Mouse (Mus musculus) intestine, embryonic 16.5 days (tissue): Measurements from ENCODE around the gene Lrp10. TPM values are rescaled to one million over a fixed set of nuclear protein-coding genes. Genes with fewer than 3 reads are reported as not detected.

Experiments
- ATAC-seq: fragments of 200-750 bp; cut with Nextera tagmentation; 2 replicates; pipeline ENCODE4 v1.8.0; 2017; ENCODE audit warnings: moderate TSS enrichment, moderate library complexity
- H3K27ac ChIP-seq: fragments of 300-500 bp; sonication (generic); 2 replicates; pipeline ENCODE4 v1.5.1; 2014; ENCODE audit warnings: mild to moderate bottlenecking, low read length
- H3K27me3 ChIP-seq: fragments of 300-500 bp; sonication (generic); replicated peaks from 2 replicates; pipeline ENCODE4 v1.6.1; 2014; ENCODE audit warnings: low read length, control low read depth, mixed read lengths; ENCODE audit not compliant: control insufficient read depth, insufficient read depth
- H3K36me3 ChIP-seq: fragments of 300-500 bp; sonication (generic); 2 replicates; pipeline ENCODE4 v1.6.1; 2014; ENCODE audit warnings: low read length, control low read depth; ENCODE audit not compliant: control insufficient read depth, insufficient read depth
- H3K4me1 ChIP-seq: fragments of 300-500 bp; sonication (generic); 2 replicates; pipeline ENCODE4 v1.6.1; 2014; ENCODE audit warnings: low read length, control low read depth, mixed read lengths; ENCODE audit not compliant: control insufficient read depth, insufficient read depth
- H3K4me2 ChIP-seq: fragments of 300-500 bp; sonication (generic); 2 replicates; pipeline ENCODE4 v1.6.1; 2014; ENCODE audit warnings: low read depth, low read length, control low read depth
- H3K4me3 ChIP-seq: fragments of 300-500 bp; sonication (generic); 2 replicates; pipeline ENCODE4 v1.5.1; 2014; ENCODE audit warnings: mild to moderate bottlenecking, low read length
- H3K9ac ChIP-seq: fragments of 300-500 bp; sonication (generic); 2 replicates; pipeline ENCODE4 v1.6.1; 2014; ENCODE audit warnings: low read depth, low read length
- H3K9me3 ChIP-seq: fragments of 300-500 bp; sonication (generic); 2 replicates; pipeline ENCODE4 v1.6.1; 2016; ENCODE audit warnings: low read length, control low read depth; ENCODE audit not compliant: control insufficient read depth
- WGBS: fragments of 180-500 bp; shearing (Covaris S2); extraction: QIAGEN DNeasy Blood & Tissue Kit; methylation state at CpG from one replicate; pipeline ENCODE4 v1.1.7; 2014; 5-methylcytosine and 5-hydroxymethylcytosine counted together
- polyA plus RNA-seq: library from polyadenylated mRNA; unstranded; fragments of >200 nt; fragmentation: Nextera tagmentation; extraction: Ambion mirVana; gene quantifications from 2 replicates; pipeline ENCODE4 v1.2.1, GENCODE M21; 2015

Gene Lrp10
- polyA plus RNA-seq, 1 experiment from 2014 or later: 53.4 TPM

DNA sequence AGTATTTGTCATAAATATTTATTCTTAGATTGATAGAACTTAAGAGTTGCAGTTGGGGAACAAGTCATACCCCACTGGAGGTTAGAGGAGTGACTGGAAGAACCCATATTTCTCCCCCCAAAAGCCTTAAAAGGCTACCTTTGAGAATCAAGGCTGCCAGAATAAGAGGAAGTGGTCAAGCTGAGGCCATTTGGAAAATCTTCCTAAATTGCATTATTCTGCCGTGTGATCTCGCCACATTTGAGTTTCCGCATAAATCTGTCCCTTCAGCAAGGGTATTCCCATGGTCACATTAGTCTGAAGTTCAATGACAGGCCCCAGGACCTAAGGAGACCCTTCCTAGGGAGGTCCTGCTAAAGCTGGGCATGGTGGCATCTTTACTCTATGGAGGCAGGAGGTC is 21.4 kb upstream of the Lrp10 start:
- Histone ChIP-seq H3K4me3 (no peak overlapping the region), H3K9ac (no peak overlapping the region), H3K27me3 (no peaks in the 10 kb centered on the region), H3K36me3 (peaks cover 21% of the 10 kb centered on the region), H3K9me3 (no peaks in the 10 kb centered on the region), H3K4me2 (no peak overlapping the region), H3K4me1 (peaks cover 11% of the 10 kb centered on the region; the same call in 1 of the 2 replicates), H3K27ac (peak overlapping the region; percentile 33; the same call in 1 of the 2 replicates)
- 83% methylated on average over 3 of the region's 3 CpGs for WGBS
- ATAC-seq: no peak

DNA sequence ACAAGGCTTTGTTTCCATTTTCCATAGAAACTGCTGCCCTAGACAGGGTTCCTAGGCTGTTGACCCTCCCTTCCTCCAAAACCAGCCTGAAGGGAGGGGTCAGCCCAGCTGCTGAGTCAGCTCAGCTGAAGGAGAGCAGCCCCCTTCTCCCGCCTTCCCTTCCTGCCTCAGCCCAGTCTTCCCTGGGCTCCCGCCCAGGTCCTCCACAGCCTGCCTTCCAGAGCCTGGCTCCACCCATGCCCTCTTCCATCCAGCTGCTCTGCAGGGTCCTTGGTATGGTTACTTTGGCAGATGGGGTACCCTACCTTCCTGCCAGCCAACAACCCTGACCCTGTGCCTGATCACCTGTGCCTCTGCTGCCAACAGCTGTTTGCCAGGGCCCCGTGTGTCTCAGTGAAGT is 20.7 kb upstream of the Lrp10 start:
- H3K4me3 ChIP-seq: no peak overlapping the region
- peak; percentile 81 for ATAC-seq
- H3K27me3 ChIP-seq: no peaks in the 10 kb centered on the region
- 0 out of 2 replicates have a peak overlapping the region, but pooled peaks have one; percentile 24 for H3K9ac ChIP-seq
- H3K27ac ChIP-seq: peak overlapping the region; percentile 87
- peaks cover 11% of the 10 kb centered on the region; the same call in 1 of the 2 replicates for H3K4me1 ChIP-seq
- WGBS: 26% methylated on average over 3 of the region's 3 CpGs
- no peak overlapping the region for H3K4me2 ChIP-seq
- H3K9me3 ChIP-seq: no peaks in the 10 kb centered on the region
- peaks cover 21% of the 10 kb centered on the region for H3K36me3 ChIP-seq

DNA sequence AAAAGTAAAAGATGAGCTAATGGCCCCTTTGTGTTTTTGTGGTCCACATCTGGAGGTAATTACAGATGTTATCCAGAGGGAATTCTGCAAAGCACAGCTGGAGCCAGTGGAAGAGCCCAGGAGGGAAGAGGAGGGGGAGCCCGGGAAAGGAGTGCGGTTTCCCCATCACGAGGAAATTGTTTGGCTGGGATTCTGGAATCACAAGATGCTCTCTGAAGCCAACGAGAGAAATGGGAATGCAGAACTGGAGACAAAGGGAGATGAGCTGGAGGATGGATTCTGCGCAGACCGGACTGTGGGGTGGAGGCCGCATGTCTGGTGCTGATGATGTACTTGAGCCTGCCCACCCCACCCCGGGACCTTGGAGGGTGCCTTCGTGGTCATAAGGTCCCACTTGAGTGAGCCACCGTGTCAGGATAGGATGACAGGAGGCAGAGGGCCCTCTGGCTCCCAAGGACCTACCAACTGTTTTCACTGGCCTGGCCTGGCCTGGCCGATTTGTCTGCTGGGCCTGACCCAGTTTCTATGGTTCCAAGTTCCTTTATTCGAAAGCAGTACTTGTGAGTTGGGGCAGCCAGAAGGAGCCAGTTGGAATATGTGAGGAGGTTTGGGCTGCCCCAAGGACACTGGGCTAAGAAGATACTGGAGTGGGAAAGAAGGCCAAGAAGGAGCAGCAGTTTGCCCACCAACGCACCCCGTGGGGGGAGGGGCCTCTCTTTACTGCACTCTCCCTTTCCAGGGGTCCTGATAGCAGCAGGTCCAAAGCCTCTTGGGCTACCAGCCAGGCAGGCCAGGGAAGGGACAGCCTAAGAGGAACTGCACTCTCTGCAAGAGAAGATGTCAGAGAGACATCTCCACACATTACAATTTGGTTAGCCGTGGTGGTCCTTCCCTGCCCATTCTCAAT is 20.0 kb upstream of the Lrp10 start:
- peak; percentile 62 for ATAC-seq
- Histone ChIP-seq H3K27me3 (no peaks in the 10 kb centered on the region), H3K4me3 (no peak overlapping the region), H3K27ac (peak overlapping the region; percentile 87), H3K9ac (0 out of 2 replicates have a peak overlapping the region, but pooled peaks have one; percentile 24), H3K4me2 (no peak overlapping the region), H3K9me3 (no peaks in the 10 kb centered on the region), H3K36me3 (peaks cover 13% of the 10 kb centered on the region), H3K4me1 (peaks cover 14% of the 10 kb centered on the region; the same call in 1 of the 2 replicates)
- 59% methylated on average over 15 of the region's 15 CpGs for WGBS

GRCm38 (mm10) chr14:54445476-54445875 is 18.5 kb upstream of the Lrp10 start:
- Histone ChIP-seq H3K36me3 (peaks cover 2% of the 10 kb centered on the region; the same call in 1 of the 2 replicates), H3K9ac (no peak overlapping the region), H3K4me2 (no peak overlapping the region), H3K27ac (no peak overlapping the region), H3K4me3 (no peak overlapping the region), H3K4me1 (peaks cover 14% of the 10 kb centered on the region; the same call in 1 of the 2 replicates), H3K9me3 (no peaks in the 10 kb centered on the region), H3K27me3 (no peaks in the 10 kb centered on the region)
- WGBS: 55% methylated on average over 3 of the region's 3 CpGs
- ATAC-seq: no peak

DNA sequence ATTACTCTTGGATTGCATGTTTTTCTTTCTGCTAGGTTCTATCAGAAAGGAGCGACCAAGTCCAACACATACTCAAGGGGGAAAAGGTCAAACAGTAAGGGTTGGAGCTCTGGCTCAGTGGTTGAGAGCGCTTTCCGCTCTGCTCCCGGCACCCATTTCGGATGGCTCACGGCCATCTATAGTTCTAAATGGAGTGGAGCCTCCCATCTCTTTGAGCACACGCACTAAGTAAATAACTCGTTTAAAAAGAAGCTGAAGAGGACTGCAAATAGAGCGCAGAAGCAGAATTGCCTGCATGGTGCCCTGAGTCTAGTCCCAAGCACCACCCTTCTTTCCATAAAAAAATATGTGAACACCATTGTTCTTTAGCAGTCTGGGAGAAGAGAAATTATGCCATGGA is 10.4 kb upstream of the Lrp10 start:
- Histone ChIP-seq H3K4me1 (peaks cover 9% of the 10 kb centered on the region), H3K27ac (no peak overlapping the region), H3K4me2 (no peak overlapping the region), H3K9me3 (no peaks in the 10 kb centered on the region), H3K36me3 (no peaks in the 10 kb centered on the region), H3K9ac (no peak overlapping the region), H3K4me3 (no peak overlapping the region), H3K27me3 (no peaks in the 10 kb centered on the region)
- 75% methylated on average over 9 of the region's 9 CpGs for WGBS
- ATAC-seq: no peak

- ATAC-seq: peak; percentile 88
- peaks cover 6% of the 10 kb centered on the region for H3K4me1 ChIP-seq
- H3K9ac ChIP-seq: no peak overlapping the region
- no peaks in the 10 kb centered on the region for H3K27me3 ChIP-seq
- 51% methylated on average over 11 of the region's 11 CpGs for WGBS
- H3K36me3 ChIP-seq: no peaks in the 10 kb centered on the region
- H3K4me3 ChIP-seq: no peak overlapping the region
- no peaks in the 10 kb centered on the region for H3K9me3 ChIP-seq
- H3K4me2 ChIP-seq: no peak overlapping the region
- H3K27ac ChIP-seq: peak overlapping the region; percentile 7
Measured at GRCm38 (mm10) chr14:54454669-54455528, 9.0 kb upstream of the Lrp10 start.

DNA sequence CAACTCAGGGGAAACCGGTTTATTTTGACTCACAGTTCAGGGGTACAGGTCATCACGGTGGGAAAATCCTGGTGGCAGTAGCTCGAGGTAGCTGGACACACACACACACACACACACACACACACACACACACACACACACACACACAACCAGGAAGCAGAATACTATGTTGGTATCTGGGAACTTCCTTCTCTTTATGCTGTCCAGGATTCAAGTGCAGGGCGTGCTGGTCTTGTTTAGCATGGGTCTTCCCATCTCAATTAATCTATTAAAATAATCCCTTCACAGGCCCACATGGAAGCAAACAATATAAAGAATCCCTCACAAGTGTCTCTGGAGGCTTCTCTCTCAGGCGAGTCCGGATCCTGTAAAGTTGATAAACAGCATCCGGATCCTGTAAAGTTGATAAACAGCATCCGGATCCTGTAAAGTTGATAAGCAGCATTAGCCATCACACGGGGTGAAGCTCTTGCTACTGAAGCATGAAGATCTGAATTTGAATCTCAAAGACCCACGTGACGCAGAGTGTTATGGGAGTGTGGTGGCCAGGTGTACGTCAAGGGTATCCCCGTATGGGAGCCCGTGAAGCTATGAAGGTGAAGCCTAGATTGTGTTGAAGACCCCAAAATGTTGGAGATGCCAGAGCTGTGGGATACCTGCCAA is 5.9 kb upstream of the Lrp10 start:
- 84% methylated on average over 14 of the region's 14 CpGs for WGBS
- Histone ChIP-seq H3K36me3 (no peaks in the 10 kb centered on the region), H3K4me2 (no peak overlapping the region), H3K9me3 (no peaks in the 10 kb centered on the region), H3K4me1 (peaks cover 6% of the 10 kb centered on the region), H3K27ac (no peak overlapping the region), H3K9ac (no peak overlapping the region), H3K27me3 (no peaks in the 10 kb centered on the region), H3K4me3 (no peak overlapping the region)
- no peak for ATAC-seq

DNA sequence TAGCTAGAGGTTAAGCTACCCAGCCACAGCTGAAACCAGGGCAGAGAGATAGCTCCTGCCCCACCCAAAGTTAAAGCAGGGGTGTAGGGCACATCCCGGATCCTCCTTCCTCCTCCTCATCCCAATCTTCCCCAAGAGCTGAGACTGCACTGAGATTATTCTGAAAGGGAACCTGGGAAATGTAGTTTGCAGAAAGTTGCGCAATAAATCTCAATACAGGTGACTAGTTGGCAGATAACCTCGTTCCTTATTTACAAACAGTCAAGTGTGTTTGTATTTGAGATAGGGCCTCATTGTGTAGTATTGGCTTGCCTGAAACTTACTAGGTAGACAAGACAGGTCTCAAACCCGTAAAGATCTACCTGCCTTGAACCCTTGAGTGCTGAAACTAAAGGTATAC is 1.8 kb upstream of the Lrp10 start:
- Histone ChIP-seq H3K4me1 (peaks cover 10% of the 10 kb centered on the region; the same call in 1 of the 2 replicates), H3K27me3 (no peaks in the 10 kb centered on the region), H3K9me3 (no peaks in the 10 kb centered on the region), H3K27ac (no peak overlapping the region), H3K36me3 (peaks cover 3% of the 10 kb centered on the region; the same call in 1 of the 2 replicates), H3K4me2 (no peak overlapping the region), H3K9ac (no peak overlapping the region), H3K4me3 (no peak overlapping the region)
- ATAC-seq: no peak
- WGBS: 59% methylated on average over 4 of the region's 4 CpGs
